Mouse (Mus musculus) layer of hippocampus, adult 18-20 months (tissue): Measurements from ENCODE around the gene Eps8. TPM values are rescaled to one million over a fixed set of nuclear protein-coding genes. Genes with fewer than 3 reads are reported as not detected.

Experiments
- DNase-seq, 2 experiments: peaks; one replicate each; pipeline ENCODE4 v3.0.0; 2022; ENCODE audit warnings: low spot score in 2 of 2
- long read RNA-seq: library from polyadenylated mRNA; stranded (forward); transcript quantifications from one replicate; pipeline ENCODE4 v2.0.0, GENCODE M21; 2021
- total RNA-seq, 2 experiments: library from RNA; stranded (reverse); gene quantifications; 2 replicates each; pipeline ENCODE4 v1.2.3; 2021

Eps8 gene
- total RNA-seq = 10 to 100 TPM; 38.8 to 42.1 TPM
- long read RNA-seq, full-length matches to known transcripts = 55 of 83 reads
- long read RNA-seq, partial matches to known transcripts = 5 of 83 reads
- long read RNA-seq, other reads (novel, unspliced or antisense) = 23 of 83 reads

- DNase-seq = no peak
Measured at GRCm38 (mm10) chr6:137654776-137655175, at the start of gene Eps8. Gene Eps8 (minus strand): TSS chr6:137654876.

- DNase-seq = no peak
Measured at GRCm38 (mm10) chr6:137703431-137703830, 48.8 kb upstream of the Eps8 start.

- DNase-seq = no peak
Measured at GRCm38 (mm10) chr6:137702918-137703317, 48.2 kb upstream of the Eps8 start.

- no peak for DNase-seq
Measured at GRCm38 (mm10) chr6:137702186-137702585, 47.5 kb upstream of the Eps8 start.

GRCm38 (mm10) chr6:137699434-137699833, 44.8 kb upstream of the Eps8 start:
- DNase-seq = no peak

GRCm38 (mm10) chr6:137696445-137697204, 41.9 kb upstream of the Eps8 start:
- DNase-seq = no peak

GRCm38 (mm10) chr6:137695046-137695445, 40.4 kb upstream of the Eps8 start:
- DNase-seq = no peak

GRCm38 (mm10) chr6:137694310-137694709, 39.6 kb upstream of the Eps8 start:
- DNase-seq = no peak

GRCm38 (mm10) chr6:137690550-137691119, 36.0 kb upstream of the Eps8 start:
- no peak for DNase-seq

GRCm38 (mm10) chr6:137688506-137689105, 33.9 kb upstream of the Eps8 start:
- DNase-seq = no peak

GRCm38 (mm10) chr6:137688079-137688478, 33.4 kb upstream of the Eps8 start:
- no peak for DNase-seq

- DNase-seq = no peak
Measured at GRCm38 (mm10) chr6:137687667-137688066, 33.0 kb upstream of the Eps8 start.

- DNase-seq = no peak
Measured at GRCm38 (mm10) chr6:137682629-137683028, 28.0 kb upstream of the Eps8 start.

- DNase-seq = no peak
Measured at GRCm38 (mm10) chr6:137681000-137681399, 26.3 kb upstream of the Eps8 start.

GRCm38 (mm10) chr6:137676581-137676980, 21.9 kb upstream of the Eps8 start:
- DNase-seq = no peak

GRCm38 (mm10) chr6:137675556-137675955, 20.9 kb upstream of the Eps8 start:
- no peak for DNase-seq

- no peak for DNase-seq
Measured at GRCm38 (mm10) chr6:137673301-137673700, 18.6 kb upstream of the Eps8 start.

- no peak for DNase-seq
Measured at GRCm38 (mm10) chr6:137671561-137671960, 16.9 kb upstream of the Eps8 start.

- DNase-seq = no peak
Measured at GRCm38 (mm10) chr6:137670820-137671219, 16.1 kb upstream of the Eps8 start.

GRCm38 (mm10) chr6:137669876-137670275, 15.2 kb upstream of the Eps8 start:
- DNase-seq = no peak

- no peak for DNase-seq
Measured at GRCm38 (mm10) chr6:137669433-137669832, 14.8 kb upstream of the Eps8 start.

- no peak for DNase-seq
Measured at GRCm38 (mm10) chr6:137668331-137668730, 13.7 kb upstream of the Eps8 start.
